Mouse (Mus musculus) gonadal fat pad, adult 2 months (tissue): ENCODE measurements around the gene Dnajb8. TPM values are rescaled to one million over a fixed set of nuclear protein-coding genes. Genes with fewer than 3 reads are reported as not detected.

Source experiments
- DNase-seq: peaks from one replicate; pipeline ENCODE4 v3.0.0-alpha.2; 2012; ENCODE audit warnings: low read depth
- polyA plus RNA-seq: library from polyadenylated mRNA; depleted of rRNA; stranded (reverse); fragments of >200 nt; gene quantifications from 2 replicates; pipeline ENCODE4 v1.2.3, GENCODE M21; 2012; rRNA removed

Dnajb8 gene
- polyA plus RNA-seq, 1 experiment: 7.3 TPM

DNA sequence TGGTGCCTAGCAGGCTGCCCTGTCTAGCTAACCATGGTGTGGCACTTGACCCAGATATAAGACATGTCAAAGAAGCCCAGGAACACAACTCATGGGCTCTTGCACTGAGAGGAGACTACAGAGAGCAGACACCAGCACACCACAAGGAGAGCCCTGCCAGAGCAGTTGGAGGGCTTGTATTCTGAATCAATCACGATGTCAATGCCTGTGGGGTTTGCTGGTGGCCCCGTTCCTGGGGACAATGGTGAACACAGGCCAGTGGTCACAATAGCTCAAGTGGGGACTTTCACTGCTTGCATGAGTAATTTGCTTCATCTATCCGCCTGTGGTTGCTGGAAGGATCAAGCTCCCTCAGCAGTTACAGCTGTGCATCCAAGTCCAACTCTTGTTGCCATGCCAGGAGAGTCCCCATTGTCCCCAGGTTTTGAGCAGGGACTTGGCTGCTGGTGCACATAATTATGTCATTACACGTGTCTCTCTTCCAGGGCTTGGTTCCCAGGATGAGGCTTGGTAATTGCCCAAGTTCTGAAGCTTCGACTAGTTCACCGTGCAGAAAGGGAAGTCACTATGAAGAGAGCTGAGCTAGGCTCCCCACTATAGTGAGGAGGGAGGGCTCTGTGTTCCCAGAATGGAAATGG lies 68.2 kb downstream of the Dnajb8 start:
- no peak for DNase-seq

DNA sequence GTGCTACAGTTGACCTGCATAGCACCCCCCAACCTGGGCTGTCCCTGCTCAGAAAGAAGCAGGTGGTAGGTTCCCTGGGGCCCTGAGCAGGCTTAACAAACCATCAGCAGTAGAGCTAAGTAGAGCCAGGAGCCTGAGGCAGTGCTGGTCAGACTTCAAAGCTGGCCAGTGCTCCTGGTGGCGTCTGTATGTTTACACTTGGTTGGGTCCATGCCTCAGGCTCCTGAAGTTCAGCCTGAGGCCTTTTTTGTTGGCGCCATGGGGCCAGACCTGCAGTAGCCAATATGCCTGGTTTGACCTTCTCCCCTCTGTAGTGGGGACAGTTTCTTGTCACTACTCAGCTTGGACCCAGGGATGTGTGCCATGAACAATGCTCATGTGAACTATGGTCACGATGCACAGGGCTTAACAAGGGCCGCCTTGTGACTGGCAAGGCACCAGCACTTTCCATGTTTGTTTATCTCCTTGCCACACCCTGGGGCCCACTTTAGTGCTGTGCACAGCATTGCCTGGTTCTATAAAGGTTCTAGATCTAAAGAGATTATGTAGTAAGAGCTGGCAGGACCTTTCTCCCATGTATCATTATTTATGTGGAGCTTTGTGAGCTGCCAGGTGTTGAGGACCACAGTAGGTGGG lies 70.3 kb downstream of the Dnajb8 start:
- no peak for DNase-seq

DNA sequence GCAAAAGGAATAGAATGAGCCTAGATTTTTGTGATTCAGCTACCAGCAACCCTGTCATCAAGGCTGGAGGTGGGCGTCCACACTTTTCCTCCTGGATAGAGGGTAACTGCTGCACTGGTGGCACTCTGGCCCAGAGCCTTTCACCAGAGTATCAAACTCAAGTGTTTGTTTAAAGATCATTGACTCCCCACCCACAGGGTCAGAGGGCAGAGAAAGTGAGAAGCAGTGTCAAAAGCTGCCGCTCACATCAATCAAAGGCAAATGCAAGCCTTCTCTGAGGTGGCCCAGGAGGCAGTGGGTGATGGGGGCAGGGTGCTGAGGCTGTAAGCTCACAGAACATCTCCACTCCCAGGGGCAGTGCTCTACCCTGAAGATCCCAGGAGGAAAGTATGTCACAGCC lies 77.4 kb downstream of the Dnajb8 start:
- no peak for DNase-seq

DNA sequence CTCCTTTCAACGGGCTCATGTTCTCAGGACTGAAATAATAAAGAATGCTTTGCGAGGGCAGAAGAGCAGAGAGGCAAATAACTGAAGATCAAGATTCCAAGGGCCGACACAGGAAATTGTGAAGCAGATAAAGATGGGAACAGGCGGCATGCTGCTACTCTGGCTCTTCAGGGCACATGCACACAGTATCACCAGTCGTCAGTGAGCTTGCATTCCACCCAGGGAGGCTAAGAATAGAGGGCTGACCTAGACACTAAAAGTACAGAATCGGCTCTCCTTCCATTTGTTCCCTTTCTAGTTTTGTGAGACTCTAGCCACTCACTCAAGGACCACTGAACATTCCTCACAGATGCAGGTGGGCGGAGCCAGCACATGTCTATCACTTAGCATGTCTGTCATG lies 79.2 kb downstream of the Dnajb8 start:
- DNase-seq: no peak

Other genes starting within 250 kb of the Dnajb8 start
- 7.7 and 15.5 TPM in 2 replicates for gene H1fx, start 240.6 kb upstream of the Dnajb8 start, polyA plus RNA-seq
- gene Rab7, start 177.0 kb upstream of the Dnajb8 start, polyA plus RNA-seq: 224 and 272 TPM in 2 replicates
- gene Rpn1, start 137.8 kb upstream of the Dnajb8 start, polyA plus RNA-seq: 250 and 301 TPM in 2 replicates
- 27.2 and 34.2 TPM in 2 replicates for gene Gata2, start 28.4 kb upstream of the Dnajb8 start, polyA plus RNA-seq
- gene Eefsec, start 224.3 kb downstream of the Dnajb8 start, polyA plus RNA-seq: 17.7 and 18.6 TPM in 2 replicates
- gene Ruvbl1, start 243.1 kb downstream of the Dnajb8 start, polyA plus RNA-seq: 21.2 and 23.3 TPM in 2 replicates